Mouse (Mus musculus): ENCODE data around the gene Plb1.

DNA sequence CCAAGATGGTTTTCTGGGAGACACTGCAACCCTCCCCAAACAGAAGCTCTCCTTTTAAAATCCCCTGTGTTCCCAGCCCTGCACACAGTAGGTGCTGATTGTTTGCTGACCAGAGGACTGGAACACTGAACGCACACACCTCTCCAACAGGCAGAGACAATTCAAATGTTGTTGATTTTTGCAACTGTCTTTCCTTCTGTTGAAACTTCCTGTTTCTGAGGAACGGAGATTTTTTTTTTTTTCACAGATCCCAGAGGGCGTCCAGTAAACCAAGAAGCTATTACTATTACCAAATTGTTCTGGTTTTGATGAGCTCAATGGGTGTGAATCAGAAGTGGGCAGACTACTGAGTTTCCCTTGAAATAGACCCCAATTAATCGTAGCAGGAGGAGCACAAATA, 38.3 kb upstream of the Plb1 start:
- TF ChIP-seq CTCF (IDR thresholded peaks at IDR 0.05; ENCODE audit: low read depth, low read length) (no peak), POLR2A (IDR thresholded peaks at IDR 0.05; ENCODE audit: extremely low read depth, insufficient read depth, low read length) (no peak)

All from liver, adult 2 months (tissue).